Mouse (Mus musculus): ENCODE results near the gene Kitl.

Gene Kitl

DNA sequence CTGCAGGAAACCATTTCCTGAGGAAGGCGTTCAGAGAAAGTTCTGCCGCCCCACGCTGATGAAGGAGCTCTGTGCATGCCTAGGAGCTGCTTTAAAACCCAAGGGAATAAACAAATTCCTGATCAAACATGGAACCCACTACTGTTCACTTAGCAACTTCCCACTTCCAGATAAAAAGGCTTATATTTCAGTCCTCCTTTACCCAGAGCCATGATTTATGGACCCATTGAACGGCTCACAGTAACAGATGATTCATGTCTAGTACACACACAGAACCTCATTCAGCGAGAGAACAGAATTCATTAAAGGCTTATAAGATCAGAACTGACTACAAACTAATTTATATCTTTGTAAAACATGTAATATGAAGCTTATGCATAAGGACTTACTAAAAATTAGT lies 109.0 kb downstream of the Kitl start:
- no peak for DNase-seq (ENCODE audit: low spot score)

DNA sequence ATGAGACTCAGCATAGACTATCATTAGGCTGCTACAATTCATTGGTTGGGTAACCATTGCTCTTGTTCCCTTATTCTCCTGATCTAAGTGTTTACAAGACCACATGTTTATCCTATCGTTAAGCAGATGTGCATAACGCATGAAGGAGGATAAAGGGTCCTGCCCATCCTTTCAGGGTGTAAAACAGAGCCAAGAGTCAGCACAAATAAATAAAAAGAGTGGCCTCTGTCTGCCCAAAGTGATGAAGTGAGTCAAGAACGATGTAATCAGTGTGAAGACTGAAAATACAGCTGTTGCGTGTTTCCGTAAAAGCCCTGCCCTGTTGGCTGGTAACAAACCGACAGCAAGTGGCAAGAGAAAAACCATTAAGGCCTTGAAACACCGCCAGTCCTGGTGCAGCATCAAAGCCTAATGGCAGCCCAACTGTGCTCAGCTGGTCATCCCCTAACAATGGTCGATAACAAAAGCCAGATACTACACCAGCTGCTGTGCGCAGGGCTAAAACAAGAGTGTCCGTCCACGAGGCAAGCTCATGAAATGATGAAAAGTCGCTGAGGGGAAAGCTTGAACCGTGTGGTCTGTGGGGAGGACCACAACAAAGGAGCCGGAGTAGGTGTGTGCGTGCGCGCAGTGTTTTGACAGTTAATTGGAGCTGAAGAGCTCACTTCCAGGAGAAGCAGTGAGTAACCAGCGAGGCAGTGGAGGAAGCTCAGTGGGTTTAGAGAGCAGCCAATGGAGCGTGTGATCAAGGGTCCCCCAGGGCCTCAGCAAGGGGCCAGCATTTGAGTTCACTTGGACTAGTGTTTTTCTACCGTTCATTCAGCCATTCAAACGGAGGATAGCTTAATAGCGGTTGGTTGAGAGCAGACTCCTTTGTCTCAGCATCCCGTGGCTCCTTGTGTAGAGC lies 112.7 kb downstream of the Kitl start:
- no peak for DNase-seq (ENCODE audit: low spot score)

DNA sequence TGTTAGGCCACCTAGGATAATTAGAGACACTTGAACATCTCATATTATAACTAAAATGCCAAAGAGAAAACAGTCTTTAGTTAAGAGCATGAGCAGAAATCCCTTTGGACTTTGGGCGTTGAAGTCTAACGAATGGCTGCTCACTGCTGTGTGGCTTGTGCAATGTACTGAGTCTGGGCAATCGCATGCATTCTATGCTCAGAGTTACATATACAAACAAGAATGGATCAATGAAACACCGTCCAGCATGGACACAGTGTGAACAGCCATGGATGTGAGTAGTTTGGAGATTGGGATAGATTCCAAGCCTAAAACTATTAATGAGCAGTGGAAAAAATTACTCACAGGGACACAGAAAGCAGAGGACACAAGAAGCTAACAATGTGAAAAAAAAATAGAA lies 116.2 kb downstream of the Kitl start:
- DNase-seq (ENCODE audit: low spot score), result no peak

GRCm38 (mm10) chr10:100132304-100132703 lies 116.9 kb downstream of the Kitl start:
- no peak for DNase-seq (ENCODE audit: low spot score)

DNA sequence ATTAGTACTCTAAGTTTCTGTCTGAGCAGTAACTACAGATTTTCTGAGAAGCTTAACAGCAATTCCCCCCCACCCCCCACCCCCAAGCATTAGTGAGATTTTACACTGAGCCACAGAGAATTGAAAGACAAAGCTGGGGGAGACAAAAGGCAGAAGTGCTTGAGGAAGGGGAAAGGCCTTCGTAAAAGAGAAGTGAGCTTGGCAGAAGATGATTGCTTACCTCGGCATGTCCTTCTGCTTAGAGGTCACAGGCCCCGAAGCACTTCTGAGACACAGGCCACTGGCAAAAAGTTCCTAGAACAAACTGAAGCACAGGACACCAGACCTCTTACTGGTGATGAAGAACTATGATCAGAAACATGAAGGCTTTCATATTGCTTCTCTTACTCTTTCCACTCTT lies 123.1 kb downstream of the Kitl start:
- DNase-seq (ENCODE audit: low spot score), result no peak

DNA sequence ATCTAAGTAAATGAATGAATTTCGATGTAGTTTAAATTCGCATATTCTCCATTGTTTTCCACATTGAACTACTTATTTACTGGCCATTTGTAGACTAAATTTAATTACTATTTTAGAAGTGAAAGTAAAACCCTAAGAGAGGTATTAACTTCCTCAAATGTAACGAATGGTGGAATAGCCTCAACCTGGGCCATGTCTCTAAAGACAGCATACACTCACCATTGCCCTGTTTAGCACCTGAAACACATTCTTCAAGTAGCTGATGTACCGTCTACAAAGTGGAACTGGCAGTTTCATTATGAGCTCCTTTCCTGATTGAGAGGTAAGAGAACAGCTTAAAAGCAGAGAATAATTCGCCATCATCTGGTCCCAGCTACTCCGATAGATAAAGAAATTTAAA lies 132.7 kb downstream of the Kitl start:
- DNase-seq (ENCODE audit: low spot score), result no peak

Measured in yolk sac, embryonic 10.5 days (tissue).